In genomic region chr15:95791855-95792254, GRCm38 (mm10) we compare ENCODE assay signal across 8 mouse cellular contexts. TPM values are rescaled to one million over a fixed set of nuclear protein-coding genes. Genes with fewer than 3 reads are reported as not detected.
DNase-seq lines count a peak whose midpoint lies in the region; ATAC-seq and TF ChIP-seq lines count a peak whose summit lies in the region.

No protein-coding gene starts in this region.

- peak overlapping the region; percentile 84; the same call in 1 of the 2 replicates for H3K9ac ChIP-seq in embryonic facial prominence, embryonic 14.5 days (ENCODE audit: low read depth, low read length)
- peak overlapping the region; percentile 99; the same call in 1 of the 2 replicates for H3K9ac ChIP-seq in neural tube, embryonic 15.5 days (replicated peaks)

- TF ChIP-seq CTCF in left cerebral cortex, adult 2 months (IDR thresholded peaks at IDR 0.05), result no peak

- ATAC-seq in embryonic facial prominence, embryonic 14.5 days (ENCODE audit: low read depth), result no peak
- no peak for ATAC-seq in neural tube, embryonic 15.5 days (ENCODE audit: low FRiP score)

- no peaks in the 10 kb centered on the region for H3K9me3 ChIP-seq in embryonic facial prominence, embryonic 14.5 days (ENCODE audit: control insufficient read depth, low read length)
- no peaks in the 10 kb centered on the region for H3K9me3 ChIP-seq in limb, embryonic 10.5 days (replicated peaks)
- H3K9me3 ChIP-seq in neural tube, embryonic 15.5 days (replicated peaks), result no peaks in the 10 kb centered on the region

- peak overlapping the region; percentile 64 for H3K4me2 ChIP-seq in embryonic facial prominence, embryonic 14.5 days (ENCODE audit: low read depth, low read length)
- H3K4me2 ChIP-seq in neural tube, embryonic 15.5 days, result peak overlapping the region; percentile 68

- WGBS in embryonic facial prominence, embryonic 14.5 days, result 37% methylated on average over 5 of the region's 5 CpGs
- WGBS in limb, embryonic 10.5 days, result 80% methylated on average over 5 of the region's 5 CpGs
- WGBS in neural tube, embryonic 15.5 days, result 54% methylated on average over 5 of the region's 5 CpGs

- no peaks in the 10 kb centered on the region for H3K36me3 ChIP-seq in embryonic facial prominence, embryonic 14.5 days (ENCODE audit: control insufficient read depth, insufficient read depth, low read length)
- H3K36me3 ChIP-seq in limb, embryonic 10.5 days, result peaks cover 15% of the 10 kb centered on the region
- no peaks in the 10 kb centered on the region for H3K36me3 ChIP-seq in neural tube, embryonic 15.5 days

- H3K27me3 ChIP-seq in embryonic facial prominence, embryonic 14.5 days (replicated peaks; ENCODE audit: control insufficient read depth, insufficient read depth, low read length), result no peaks in the 10 kb centered on the region
- H3K27me3 ChIP-seq in limb, embryonic 10.5 days (ENCODE audit: low read depth, poor library complexity, severe bottlenecking), result no peaks in the 10 kb centered on the region
- no peaks in the 10 kb centered on the region for H3K27me3 ChIP-seq in neural tube, embryonic 15.5 days (replicated peaks)

- intact Hi-C loops in left cerebral cortex, adult 2 months (cut with DNase I), result loop anchor here (1.0 to 5.0 kb wide), 4 partner anchors 40 to 493 kb away; no protein-coding TSS in a partner anchor

- no peak overlapping the region for H3K27ac ChIP-seq in left cerebral cortex, adult 2 months
- H3K27ac ChIP-seq in embryonic facial prominence, embryonic 14.5 days (replicated peaks; ENCODE audit: low read depth, low read length), result 0 out of 2 replicates have a peak overlapping the region, but pooled peaks have one; percentile 39
- H3K27ac ChIP-seq in limb, embryonic 10.5 days, result no peak overlapping the region
- H3K27ac ChIP-seq in neural tube, embryonic 15.5 days (replicated peaks), result no peak overlapping the region

- DNase-seq in left cerebral cortex, adult 2 months (ENCODE audit: extremely low spot score in 1 of 2, low spot score in 2 of 2), result no peak
- DNase-seq in left cerebral cortex, adult 8-10 months (ENCODE audit: low spot score in 2 of 2), result no peak
- DNase-seq in embryonic facial prominence, embryonic 14.5 days (ENCODE audit: low spot score), result no peak
- no peak for DNase-seq in limb, embryonic 10.5 days (ENCODE audit: low spot score)
- DNase-seq in layer of hippocampus, postnatal 14 days (ENCODE audit: low spot score in 2 of 2), result no peak
- DNase-seq in left cerebral cortex, adult 18-20 months (ENCODE audit: low spot score in 2 of 2), result no peak
- DNase-seq in urinary bladder, postnatal 10 days (ENCODE audit: low spot score), result no peak

- peak overlapping the region; percentile 78 for H3K4me3 ChIP-seq in left cerebral cortex, adult 2 months
- H3K4me3 ChIP-seq in embryonic facial prominence, embryonic 14.5 days (ENCODE audit: low read depth, low read length), result peak overlapping the region; percentile 59
- peak overlapping the region; percentile 90 for H3K4me3 ChIP-seq in limb, embryonic 10.5 days
- peak overlapping the region; percentile 72 for H3K4me3 ChIP-seq in neural tube, embryonic 15.5 days (replicated peaks)

- H3K4me1 ChIP-seq in embryonic facial prominence, embryonic 14.5 days (ENCODE audit: control insufficient read depth, insufficient read depth, low read length), result peaks cover 17% of the 10 kb centered on the region
- peaks cover 31% of the 10 kb centered on the region for H3K4me1 ChIP-seq in limb, embryonic 10.5 days
- H3K4me1 ChIP-seq in neural tube, embryonic 15.5 days, result peaks cover 51% of the 10 kb centered on the region

RNA-seq across cellular contexts. Expression of gene Ano6, which starts 1.2 kb away (rescaled TPM):
- 10 to 100 TPM; 22.6 to 24.7 TPM for total RNA-seq in left cerebral cortex, adult 2 months (2021)
- 10 to 100 TPM; 21.3 to 27.1 (median 24.0) TPM for total RNA-seq in left cerebral cortex, adult 8-10 months (2022)
- polyA plus RNA-seq in embryonic facial prominence, embryonic 14.5 days (2014; fragmentation: Nextera tagmentation; extraction: Ambion mirVana), result 57.3 and 59.5 TPM in 2 replicates
- polyA plus RNA-seq in limb, embryonic 10.5 days (2016; fragmentation: Nextera tagmentation; extraction: Ambion mirVana), result 33.5 and 44.6 TPM in 2 replicates
- polyA plus RNA-seq in neural tube, embryonic 15.5 days (2015; fragmentation: Nextera tagmentation; extraction: Ambion mirVana), result 27.0 and 32.5 TPM in 2 replicates
- total RNA-seq in layer of hippocampus, postnatal 14 days (2021), result 10 to 100 TPM; 22.5 to 29.5 TPM
- 10 to 100 TPM; 24.8 to 26.3 TPM for total RNA-seq in left cerebral cortex, adult 18-20 months (2021)
